Mouse (Mus musculus) neutrophil, adult 65 days (primary cell): ENCODE measurements around the gene Olfr1238. TPM values are rescaled to one million over a fixed set of nuclear protein-coding genes. Genes with fewer than 3 reads are reported as not detected.

Experiments used
- total RNA-seq: library from RNA; stranded (reverse); gene quantifications from 2 replicates; pipeline ENCODE4 v1.2.4, GENCODE M21; 2023

The Olfr1238 gene
- not detected in 2 replicates for total RNA-seq

DNA sequence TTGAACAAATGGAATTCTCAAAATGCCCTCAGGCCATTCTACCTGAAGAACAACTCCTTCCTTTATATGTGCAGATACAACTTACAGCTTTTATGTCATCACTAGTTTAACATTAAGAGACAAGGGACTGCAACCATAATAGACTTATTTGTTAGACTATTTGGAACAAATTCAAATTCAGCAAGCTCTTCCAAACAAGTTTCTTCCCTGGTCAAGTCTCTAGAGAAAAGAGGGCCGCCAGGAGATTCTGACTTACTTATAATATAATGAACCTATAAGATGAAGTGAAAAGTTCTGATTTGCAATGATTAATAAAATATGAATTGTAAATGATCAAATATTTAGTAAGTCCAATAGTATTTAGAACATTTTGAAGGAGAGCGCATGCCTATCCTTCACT lies at the start of gene Olfr1238:
Olfr1238 (minus strand) TSS at position 101 of the 400 bp plus-strand sequence.

DNA sequence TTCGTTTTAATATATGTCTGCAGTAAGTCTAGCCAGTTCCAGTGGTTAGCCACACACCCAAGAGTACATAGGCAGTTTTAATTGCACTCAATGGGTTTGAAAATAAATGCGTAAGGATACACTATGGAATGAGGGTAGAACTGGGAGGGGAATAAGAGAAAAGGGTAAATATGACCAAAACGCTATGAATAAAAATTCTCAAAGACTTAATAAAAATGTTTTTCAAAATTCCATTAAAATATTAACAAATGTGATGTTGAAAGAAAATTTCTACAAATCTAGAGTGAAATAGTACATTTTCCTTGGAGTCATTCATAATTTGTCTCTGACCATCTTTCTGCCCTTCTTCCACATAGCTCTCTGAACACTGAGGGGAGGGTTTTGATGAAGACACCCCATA lies 33.4 kb upstream of the Olfr1238 start, which contains the start of gene Olfr1240:
Olfr1240 (minus strand) TSS at position 101 of the 400 bp plus-strand sequence.

GRCm38 (mm10) chr2:89420307-89420706 lies 10.8 kb upstream of the Olfr1238 start, which contains the start of gene Olfr1239:
Olfr1239 (minus strand) TSS chr2:89420407.

DNA sequence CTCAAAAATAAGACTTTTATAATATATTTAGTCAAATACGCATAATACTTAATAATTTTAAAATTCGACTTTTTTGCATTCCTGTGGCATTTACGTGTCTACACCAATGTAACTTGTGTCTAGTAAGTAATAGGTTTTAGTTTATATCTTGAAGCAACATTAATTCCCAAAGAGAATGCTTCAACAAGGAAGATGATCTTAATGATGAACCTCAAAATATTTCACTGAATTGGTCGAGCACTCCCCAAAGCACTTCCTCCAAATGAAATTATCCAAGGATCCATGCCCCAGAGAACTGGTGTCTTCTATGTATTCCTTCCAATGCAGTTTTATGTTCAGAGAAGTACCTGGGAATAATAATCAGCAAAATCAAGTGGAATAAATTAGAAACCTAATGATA lies 44.7 kb downstream of the Olfr1238 start, which contains the start of gene Olfr1234:
Olfr1234 (minus strand) TSS at position 101 of the 400 bp plus-strand sequence.

Other genes starting within 250 kb of the Olfr1238 start
- not detected in 2 replicates for gene Olfr1224-ps1, start 245.6 kb downstream of the Olfr1238 start, total RNA-seq
- gene Olfr1225, start 235.0 kb downstream of the Olfr1238 start, total RNA-seq = not detected in 2 replicates
- not detected in 2 replicates for gene Olfr1226, start 209.6 kb downstream of the Olfr1238 start, total RNA-seq
- not detected in 2 replicates for gene Olfr1228, start 155.6 kb downstream of the Olfr1238 start, total RNA-seq
- not detected in 2 replicates for gene Olfr1229, start 121.7 kb downstream of the Olfr1238 start, total RNA-seq
- not detected in 2 replicates for gene Olfr1230, start 112.4 kb downstream of the Olfr1238 start, total RNA-seq
- not detected in 2 replicates for gene Olfr1231, start 102.6 kb downstream of the Olfr1238 start, total RNA-seq
- not detected in 2 replicates for gene Olfr1232, start 80.0 kb downstream of the Olfr1238 start, total RNA-seq
- gene Olfr1233, start 67.3 kb downstream of the Olfr1238 start, total RNA-seq = not detected in 2 replicates
- gene Olfr1234, start 44.8 kb downstream of the Olfr1238 start, total RNA-seq = not detected in 2 replicates
- not detected in 2 replicates for gene Olfr1239, start 10.7 kb upstream of the Olfr1238 start, total RNA-seq
- gene Olfr1240, start 33.3 kb upstream of the Olfr1238 start, total RNA-seq = not detected in 2 replicates
- gene Olfr1241, start 77.5 kb upstream of the Olfr1238 start, total RNA-seq = not detected in 2 replicates
- gene Olfr1242, start 88.7 kb upstream of the Olfr1238 start, total RNA-seq = not detected in 2 replicates
- not detected in 2 replicates for gene Olfr1243, start 121.8 kb upstream of the Olfr1238 start, total RNA-seq
- gene Olfr1245, start 168.8 kb upstream of the Olfr1238 start, total RNA-seq = not detected in 2 replicates
- not detected in 2 replicates for gene Olfr1246, start 183.5 kb upstream of the Olfr1238 start, total RNA-seq
- 0.20 and 0.51 TPM in 2 replicates for gene Olfr1247, start 204.5 kb upstream of the Olfr1238 start, total RNA-seq
- gene Olfr1248, start 208.6 kb upstream of the Olfr1238 start, total RNA-seq = not detected in 2 replicates
- not detected in 2 replicates for gene Olfr1249, start 225.3 kb upstream of the Olfr1238 start, total RNA-seq